Comparison of ENCODE assay signal across 27 mouse cellular contexts in genomic region chr10:44625521-44625920, GRCm38 (mm10).
DNase-seq lines count a peak whose midpoint lies in the region; ATAC-seq and TF ChIP-seq lines count a peak whose summit lies in the region.
"Had no signal": no experiment of that assay in that cellular context is flagged by ENCODE, and none has a peak within 500 bp of the region (broad histone marks: within the 10 kb centered on the region; RNA-seq: fewer than 3 reads in every experiment).

No protein-coding gene starts in this region.

- H3K27me3 ChIP-seq in midbrain, embryonic 12.5 days, result no peaks in the 10 kb centered on the region
- no peaks in the 10 kb centered on the region for H3K27me3 ChIP-seq in midbrain, embryonic 11.5 days (ENCODE audit: control insufficient read depth, insufficient read depth, low read length)
- H3K27me3 ChIP-seq in CH12.LX (replicated peaks), result peaks cover 3% of the 10 kb centered on the region
- H3K27me3 ChIP-seq: embryonic facial prominence, embryonic 15.5 days; forebrain, embryonic 15.5 days; limb, embryonic 15.5 days had no signal

- H3K4me2 ChIP-seq in midbrain, embryonic 12.5 days (replicated peaks), result no peak overlapping the region
- H3K4me2 ChIP-seq in midbrain, embryonic 11.5 days, result no peak overlapping the region
- peak overlapping the region; percentile 89 for H3K4me2 ChIP-seq in CH12.LX (ENCODE audit: insufficient read depth, low read depth, poor library complexity, severe bottlenecking)
- H3K4me2 ChIP-seq: embryonic facial prominence, embryonic 15.5 days; forebrain, embryonic 15.5 days; hindbrain, embryonic 14.5 days; limb, embryonic 15.5 days; lung, embryonic 14.5 days had no signal

- 55% methylated on average over 4 of the region's 4 CpGs for WGBS in midbrain, embryonic 12.5 days
- 68% methylated on average over 4 of the region's 4 CpGs for WGBS in midbrain, embryonic 11.5 days

- H3K9me3 ChIP-seq in midbrain, embryonic 12.5 days, result no peaks in the 10 kb centered on the region
- H3K9me3 ChIP-seq in midbrain, embryonic 11.5 days (ENCODE audit: control insufficient read depth, low read length), result no peaks in the 10 kb centered on the region
- H3K9me3 ChIP-seq in CH12.LX (replicated peaks; ENCODE audit: low read length), result no peaks in the 10 kb centered on the region
- H3K9me3 ChIP-seq: embryonic facial prominence, embryonic 15.5 days; forebrain, embryonic 15.5 days; limb, embryonic 15.5 days had no signal

- TF ChIP-seq RAD21 in CH12.LX (IDR thresholded peaks at IDR 0.05; ENCODE audit: low read depth, low read length), result no peak; the same call in 1 of the 2 replicates

- no peak for ATAC-seq in midbrain, embryonic 12.5 days (ENCODE audit: low FRiP score, low read depth)
- ATAC-seq in midbrain, embryonic 11.5 days (ENCODE audit: low FRiP score), result no peak
- ATAC-seq in megakaryocyte progenitor cell, adult 5-6 weeks (replicated peaks; ENCODE audit: poor library complexity), result peak; percentile 74
- ATAC-seq: CD4-positive, CD25-positive, alpha-beta regulatory T cell, adult 4 months; forebrain, embryonic 15.5 days; inflammation-experienced regulatory T-cells, adult 6 months; Patski had no signal

- peak; percentile 26; the same call in 1 of the 2 replicates for TF ChIP-seq EP300 in CH12.LX (IDR thresholded peaks at IDR 0.05; ENCODE audit: low read length)

- no peaks in the 10 kb centered on the region for H3K79me2 ChIP-seq in CH12.LX (replicated peaks; ENCODE audit: control insufficient read depth, extremely low read depth, insufficient read depth, poor library complexity, severe bottlenecking)

- no peak for TF ChIP-seq CTCF in CH12.LX (conservative IDR thresholded peaks at IDR 0.05 in 1 of 2, IDR thresholded peaks at IDR 0.05 in 1 of 2; ENCODE audit: low read depth in 2 of 2, low read length in 2 of 2)
- no peak for TF ChIP-seq CTCF in brain, embryonic 14.5 days (IDR thresholded peaks at IDR 0.05; ENCODE audit: borderline replicate concordance, extremely low read depth, insufficient read depth, insufficient read length)

- in situ Hi-C loops in CH12.LX (cut with MboI; ENCODE audit: low pct_ligation_motif_present, low pct_unique_long_range_greater_than_20kb, low sequenced_read_pairs), result no loop called here

- H3K9ac ChIP-seq in midbrain, embryonic 12.5 days (replicated peaks), result no peak overlapping the region
- H3K9ac ChIP-seq in midbrain, embryonic 11.5 days (ENCODE audit: low read length), result no peak overlapping the region
- no peak overlapping the region for H3K9ac ChIP-seq in CH12.LX (ENCODE audit: insufficient read depth, low read depth)
- H3K9ac ChIP-seq: embryonic facial prominence, embryonic 15.5 days; forebrain, embryonic 15.5 days; hindbrain, embryonic 14.5 days; limb, embryonic 15.5 days; liver, embryonic 14.5 days; lung, embryonic 14.5 days had no signal

- no peaks in the 10 kb centered on the region for H3K4me1 ChIP-seq in midbrain, embryonic 12.5 days
- no peaks in the 10 kb centered on the region for H3K4me1 ChIP-seq in midbrain, embryonic 11.5 days (ENCODE audit: control insufficient read depth, insufficient read depth, low read length)
- H3K4me1 ChIP-seq in CH12.LX (ENCODE audit: control insufficient read depth in 1 of 2, insufficient read depth in 2 of 2), result peaks cover 0 to 20% of the 10 kb centered on the region in 2 experiments; a peak in 3 of 4 replicates
- H3K4me1 ChIP-seq: forebrain, embryonic 15.5 days had no signal

- dilution Hi-C loops in CH12.LX (cut with MboI; ENCODE audit: extremely low pct_ligation_motif_present, extremely low pct_unique_long_range_greater_than_20kb, low sequenced_read_pairs), result no loop called here

- no peak for DNase-seq in midbrain, embryonic 11.5 days (ENCODE audit: low spot score, missing footprints)
- peak; percentile 38 for DNase-seq in CH12.LX (ENCODE audit: extremely low read depth)
- DNase-seq in brain, embryonic 14.5 days (ENCODE audit: low read depth), result peak; percentile 37
- DNase-seq in lung, postnatal 10 days, result no peak
- DNase-seq in cerebellum, adult 9-10 months, result no peak
- DNase-seq: adrenal gland, adult 2 months; cerebellum, adult 2 months; cerebellum, postnatal 36 days; gastrocnemius, postnatal 14 days; heart, adult 2 months; kidney, adult 18-20 months; left cerebral cortex, postnatal 4 days; lung, embryonic 14.5 days; lung, postnatal 4 days had no signal

- no peak overlapping the region for H3K4me3 ChIP-seq in midbrain, embryonic 12.5 days
- no peak overlapping the region for H3K4me3 ChIP-seq in midbrain, embryonic 11.5 days (ENCODE audit: low read depth, low read length)
- no peak overlapping the region for H3K4me3 ChIP-seq in CH12.LX (replicated peaks in 1 of 3; ENCODE audit: low read depth in 2 of 3, low read length in 2 of 3, poor library complexity in 1 of 3)
- H3K4me3 ChIP-seq: embryonic facial prominence, embryonic 15.5 days; forebrain, embryonic 15.5 days; heart, adult 2 months; left cerebral cortex, adult 2 months; limb, embryonic 15.5 days had no signal

- no peaks in the 10 kb centered on the region for H3K36me3 ChIP-seq in midbrain, embryonic 12.5 days
- no peaks in the 10 kb centered on the region for H3K36me3 ChIP-seq in midbrain, embryonic 11.5 days (ENCODE audit: control insufficient read depth, insufficient read depth, low read length)
- H3K36me3 ChIP-seq in CH12.LX (replicated peaks in 1 of 2; ENCODE audit: control insufficient read depth in 1 of 2, insufficient read depth in 1 of 2, low read length in 1 of 2), result no peaks in the 10 kb centered on the region
- H3K36me3 ChIP-seq: embryonic facial prominence, embryonic 15.5 days; forebrain, embryonic 15.5 days; limb, embryonic 15.5 days had no signal

- TF ChIP-seq POLR2A in CH12.LX (IDR thresholded peaks at IDR 0.05; ENCODE audit: low read depth, low read length), result no peak
- TF ChIP-seq POLR2A in brain, embryonic 14.5 days (IDR thresholded peaks at IDR 0.05; ENCODE audit: borderline replicate concordance, extremely low read depth, insufficient read depth, insufficient read length, poor library complexity, severe bottlenecking), result no peak

- H3K27ac ChIP-seq in midbrain, embryonic 12.5 days (replicated peaks), result 0 out of 2 replicates have a peak overlapping the region, but pooled peaks have one; percentile 35
- no peak overlapping the region for H3K27ac ChIP-seq in midbrain, embryonic 11.5 days (ENCODE audit: low read depth, low read length)
- peak overlapping the region; percentile 24; the same call in 1 of the 2 replicates for H3K27ac ChIP-seq in CH12.LX (ENCODE audit: insufficient read depth, low read depth)
- H3K27ac ChIP-seq: embryonic facial prominence, embryonic 15.5 days; forebrain, embryonic 15.5 days; heart, adult 2 months; hindbrain, embryonic 14.5 days; kidney, postnatal 0 days; left cerebral cortex, adult 2 months; limb, embryonic 15.5 days; liver, embryonic 14.5 days; stomach, postnatal 0 days had no signal

TF ChIP-seq in CH12.LX, 34 proteins besides CTCF, POLR2A, EP300 and RAD21:
- no peak for TF ChIP-seq KAT2A (IDR thresholded peaks at IDR 0.05; ENCODE audit: insufficient replicate concordance, low read length)
- TF ChIP-seq NELFE (IDR thresholded peaks at IDR 0.05; ENCODE audit: low read depth, low read length), result no peak
- TF ChIP-seq CHD2 (IDR thresholded peaks at IDR 0.05; ENCODE audit: low read length), result peak; percentile 42; the same call in 1 of the 2 replicates
- TF ChIP-seq MAX (IDR thresholded peaks at IDR 0.05; ENCODE audit: low read length), result no peak
- no peak; the same call in 1 of the 2 replicates for TF ChIP-seq MEF2A (IDR thresholded peaks at IDR 0.05; ENCODE audit: borderline replicate concordance, low read depth, low read length)
- TF ChIP-seq BHLHE40 (IDR thresholded peaks at IDR 0.05; ENCODE audit: low read depth, low read length), result peak; percentile 26; the same call in 1 of the 2 replicates
- no peak for TF ChIP-seq ETS1 (conservative IDR thresholded peaks at IDR 0.05; ENCODE audit: low read depth, low read length)
- 0 out of 2 replicates have a peak, but pooled peaks have one; percentile 3 for TF ChIP-seq NRF1 (IDR thresholded peaks at IDR 0.05; ENCODE audit: low read depth, low read length)
- TF ChIP-seq PAX5 (IDR thresholded peaks at IDR 0.05; ENCODE audit: low read length), result no peak

Comparison
In these comparisons a context has a peak if more than half of its experiments do, and no peak if none do; other contexts are left out.
1. DNase-seq: peak in CH12.LX (single experiment) and brain, embryonic 14.5 days (single experiment); none in midbrain, embryonic 11.5 days (single experiment), lung, postnatal 10 days (single experiment) and cerebellum, adult 9-10 months (single experiment).